Mouse (Mus musculus): ENCODE data around the gene Ift122. TPM values are rescaled to one million over a fixed set of nuclear protein-coding genes. Genes with fewer than 3 reads are reported as not detected.
A peak's percentile ranks its signal among the peaks of the same experiment; 100 is the strongest.

Gene Ift122
- total RNA-seq, 2 experiments from 2014 or later = 13.2 to 18.6 TPM

DNA sequence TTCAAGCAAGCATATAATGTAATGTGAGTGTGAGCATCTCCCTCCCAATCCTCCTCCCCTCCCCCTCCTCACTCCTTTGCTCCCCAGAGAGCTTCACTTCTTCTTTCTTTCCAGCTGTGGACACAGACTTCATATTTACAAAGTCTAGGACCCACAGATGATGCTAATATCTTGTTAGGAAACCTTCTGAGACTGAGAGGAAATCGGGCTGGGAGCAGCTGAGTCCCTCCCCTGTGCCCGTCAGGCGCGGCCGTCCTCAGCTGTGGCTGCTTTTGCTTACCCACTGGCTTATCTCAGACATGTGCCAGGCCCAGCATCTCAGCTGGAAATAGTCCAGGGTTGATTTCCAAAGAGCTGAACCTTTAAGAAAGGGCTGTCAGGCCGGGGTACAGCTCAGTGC is 93.1 kb downstream of the Ift122 start:
- intact Hi-C loops (cut with DNase I) = no loop called here
- DNase-seq = no peak

DNA sequence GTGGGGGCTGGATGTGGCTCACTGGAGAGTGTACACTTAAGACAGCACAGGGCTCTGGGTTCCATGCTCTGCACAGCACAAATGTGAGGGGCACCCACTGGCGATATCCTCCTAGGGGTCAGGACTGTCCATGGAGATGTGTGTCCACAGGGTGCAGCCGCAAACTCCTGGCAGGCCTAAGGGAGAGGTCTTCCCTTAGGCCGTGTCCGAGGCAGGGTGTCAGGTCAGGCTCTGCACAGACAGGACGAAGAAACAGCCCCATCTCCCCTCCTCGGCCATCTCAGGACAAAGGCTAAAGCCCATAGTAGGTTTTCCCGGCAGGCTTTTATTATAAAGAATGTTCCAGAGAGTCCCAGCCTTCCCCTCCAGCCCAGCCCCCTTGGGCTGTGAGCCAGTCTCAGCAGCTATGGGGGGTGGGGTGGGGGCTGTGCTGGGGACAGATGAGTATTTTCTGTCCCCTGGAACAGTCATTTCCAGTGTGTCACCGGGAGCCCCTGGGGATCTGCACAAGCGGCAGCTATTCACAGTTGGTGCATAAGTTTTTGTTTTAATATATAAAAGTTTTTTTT is 101.3 kb downstream of the Ift122 start:
- DNase-seq = no peak
- intact Hi-C loops (cut with DNase I) = loop anchor here (5.0 kb wide), 1 partner anchor 102 kb away; the partner anchor contains the start of genes Ift122 and Mbd4

DNA sequence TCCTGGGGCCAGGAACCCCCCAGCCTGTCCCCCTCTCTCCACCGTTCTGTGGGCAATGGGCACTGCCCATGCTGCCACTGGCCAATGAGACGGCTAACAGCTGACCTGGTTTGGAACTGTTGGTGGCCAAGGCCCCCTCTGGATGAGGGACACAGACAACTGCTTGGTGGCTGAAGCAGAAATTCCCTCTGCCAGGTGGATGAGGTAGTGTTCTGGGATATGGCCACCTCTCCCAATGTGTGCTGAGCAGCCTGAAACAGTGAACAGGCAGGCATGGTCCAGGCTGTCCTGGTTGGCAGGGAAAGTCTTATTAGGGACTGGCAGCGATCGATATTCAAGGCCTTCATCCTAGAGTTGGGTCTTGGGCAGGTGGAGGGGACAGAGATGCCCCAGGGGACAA is 101.9 kb downstream of the Ift122 start:
- DNase-seq = no peak
- intact Hi-C loops (cut with DNase I) = loop anchor here (5.0 kb wide), 1 partner anchor 103 kb away; the partner anchor contains the start of genes Ift122 and Mbd4

DNA sequence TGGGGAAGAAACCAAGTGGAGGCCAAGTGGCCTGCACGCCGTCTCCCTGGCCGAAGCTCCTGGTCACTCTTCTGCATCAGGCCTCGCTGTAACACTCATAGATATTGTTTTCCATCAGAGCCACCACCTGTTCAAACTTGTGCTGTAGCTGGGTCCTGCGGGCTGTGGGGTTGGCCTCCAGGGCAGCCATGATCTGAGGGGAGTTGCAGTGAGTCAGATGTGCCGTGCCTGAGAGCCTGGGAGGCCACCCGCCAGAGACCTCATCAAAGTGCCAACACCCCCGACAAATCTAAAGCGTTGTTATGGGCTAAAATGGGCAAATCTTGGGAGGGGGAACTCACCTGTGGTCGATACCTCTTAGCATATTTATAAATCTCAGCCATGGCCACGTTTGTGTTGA is 102.4 kb downstream of the Ift122 start:
- DNase-seq = no peak
- intact Hi-C loops (cut with DNase I) = loop anchor here (5.0 kb wide), 1 partner anchor 103 kb away; the partner anchor contains the start of genes Ift122 and Mbd4

DNA sequence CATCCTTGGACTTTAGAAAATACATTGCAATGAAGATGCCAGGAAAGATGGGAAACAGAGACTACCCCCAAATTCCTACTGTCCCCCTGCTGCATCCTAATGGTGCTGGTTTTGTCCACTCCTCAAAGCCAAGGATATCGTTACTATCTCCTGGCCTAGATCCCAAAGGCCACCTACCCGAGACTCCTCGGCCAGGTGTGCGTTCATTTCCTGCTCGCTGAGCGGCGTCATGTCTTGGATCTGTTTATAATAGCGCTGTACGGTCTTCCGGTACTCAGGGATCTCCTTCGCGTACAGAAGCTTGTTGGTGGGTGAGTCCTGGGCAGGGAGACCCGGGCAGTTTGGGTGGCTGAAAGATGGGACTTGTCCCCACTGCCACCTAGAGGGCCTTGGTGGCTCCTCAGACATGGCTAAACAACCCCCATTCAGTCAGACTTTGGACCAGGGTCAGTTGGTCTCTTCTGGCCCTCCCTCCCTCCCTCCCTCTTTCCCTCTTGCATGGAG is 103.2 kb downstream of the Ift122 start:
- no peak for DNase-seq
- intact Hi-C loops (cut with DNase I) = loop anchor here (5.0 kb wide), 1 partner anchor 104 kb away; the partner anchor contains the start of genes Ift122 and Mbd4

DNA sequence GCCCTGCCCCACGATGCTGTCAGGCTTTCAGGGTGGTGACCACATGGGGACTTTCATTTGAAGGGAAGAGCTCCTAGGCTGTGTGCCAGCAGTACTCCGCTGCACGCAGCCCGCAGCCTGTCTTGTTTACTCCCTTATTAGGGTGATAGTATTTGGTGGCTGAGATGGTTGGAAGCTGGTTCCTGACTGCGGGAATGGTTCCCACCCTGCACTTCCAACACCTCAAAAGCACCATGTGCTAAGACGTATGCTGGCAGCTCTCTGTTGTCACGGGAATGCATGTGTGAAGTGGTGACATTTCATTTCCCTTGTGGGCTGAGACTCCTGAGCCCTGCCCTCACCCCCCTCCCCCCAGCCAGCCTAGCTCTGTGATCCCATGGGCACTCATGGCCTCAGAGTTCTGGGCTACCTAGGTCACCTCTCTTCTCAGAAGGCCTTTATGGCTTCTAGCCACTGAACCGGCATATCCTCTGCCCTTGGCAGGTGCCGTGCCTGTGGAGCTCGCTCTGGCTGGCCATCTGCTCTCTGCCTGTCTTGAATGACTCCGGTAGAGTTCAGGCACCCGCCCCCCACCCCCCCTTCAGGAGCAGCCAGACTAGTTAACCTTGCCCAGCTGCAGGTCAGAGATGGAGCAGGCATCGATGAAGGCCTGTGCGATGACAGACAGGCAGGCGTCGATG is 103.8 kb downstream of the Ift122 start:
- peak; percentile 70 for DNase-seq
- intact Hi-C loops (cut with DNase I) = loop anchor here (5.0 kb wide), 1 partner anchor 105 kb away; the partner anchor contains the start of genes Ift122 and Mbd4

DNA sequence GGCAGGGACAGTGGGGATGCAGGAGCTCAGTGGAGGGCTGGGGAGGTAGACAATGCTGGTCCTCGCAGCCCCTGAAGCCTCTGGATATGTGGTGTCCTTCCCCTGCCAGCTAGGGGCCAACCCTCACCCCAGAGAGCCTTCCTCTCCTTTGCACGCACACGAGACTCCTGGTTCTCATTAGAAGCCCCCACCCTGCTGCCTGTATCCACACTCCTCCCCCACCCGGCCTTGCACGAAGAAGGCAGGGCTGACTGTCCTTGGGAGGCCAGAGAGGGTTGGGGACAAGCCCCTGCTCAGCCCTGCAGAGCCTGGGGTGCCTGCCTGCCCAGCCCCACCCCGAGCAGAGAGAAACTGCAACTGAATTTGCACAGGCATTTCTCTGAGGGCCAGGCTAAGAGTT is 104.4 kb downstream of the Ift122 start:
- intact Hi-C loops (cut with DNase I) = loop anchor here (2.0 to 5.0 kb wide), 3 partner anchors 47 to 105 kb away; partner anchors contain the start of genes Ift122 and Mbd4
- no peak for DNase-seq

DNA sequence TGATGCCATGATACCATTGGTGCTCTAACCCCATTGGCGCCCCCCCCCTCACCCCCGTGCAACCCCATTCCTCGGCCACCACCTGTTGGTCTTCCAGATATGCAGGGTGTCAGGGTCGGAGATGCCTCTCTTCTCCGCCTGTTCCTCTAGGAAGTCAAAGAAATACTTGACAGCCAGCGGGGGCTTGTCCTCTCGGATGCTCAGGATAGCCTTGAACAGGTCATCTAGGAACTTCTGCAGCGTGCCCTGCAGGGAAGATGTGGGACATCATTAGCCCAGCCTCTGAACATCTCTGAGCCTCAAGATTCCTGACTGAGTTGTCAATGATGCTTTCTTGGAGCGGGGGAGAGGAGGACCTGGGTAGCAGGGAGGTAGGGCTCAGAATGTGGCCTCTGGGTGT is 105.2 kb downstream of the Ift122 start:
- intact Hi-C loops (cut with DNase I) = loop anchor here (2.0 to 5.0 kb wide), 3 partner anchors 46 to 106 kb away; partner anchors contain the start of genes Ift122 and Mbd4
- DNase-seq = no peak

DNA sequence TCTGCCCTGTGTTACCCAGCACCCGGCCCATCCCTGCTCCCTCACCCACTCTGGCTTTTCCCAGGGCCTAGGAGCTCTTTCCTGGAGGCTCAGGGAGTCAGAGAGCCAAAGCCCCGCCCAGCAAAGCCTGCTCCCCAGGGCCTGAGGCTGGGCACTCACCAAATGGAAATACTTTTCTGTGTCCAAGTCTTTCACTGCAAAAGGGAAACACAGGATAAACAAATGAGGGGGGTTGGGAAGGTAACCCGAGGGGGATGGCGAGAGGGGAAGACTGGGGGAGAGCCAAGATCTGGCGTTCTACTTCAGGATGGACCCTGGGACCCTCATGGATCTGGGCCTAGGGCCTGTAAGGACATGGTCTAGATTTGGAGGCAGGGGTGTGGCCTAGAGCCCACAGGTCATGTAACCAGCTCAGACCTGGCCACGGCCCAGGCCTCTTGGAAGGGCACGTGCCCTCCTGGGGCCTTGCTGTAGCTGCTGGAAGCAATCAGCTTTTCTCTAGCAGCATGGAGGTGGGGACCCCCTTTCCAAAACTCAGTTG is 106.0 kb downstream of the Ift122 start:
- intact Hi-C loops (cut with DNase I) = loop anchor here (2.0 to 5.0 kb wide), 3 partner anchors 46 to 107 kb away; partner anchors contain the start of genes Ift122 and Mbd4
- peak; percentile 88 to 93 for DNase-seq

DNA sequence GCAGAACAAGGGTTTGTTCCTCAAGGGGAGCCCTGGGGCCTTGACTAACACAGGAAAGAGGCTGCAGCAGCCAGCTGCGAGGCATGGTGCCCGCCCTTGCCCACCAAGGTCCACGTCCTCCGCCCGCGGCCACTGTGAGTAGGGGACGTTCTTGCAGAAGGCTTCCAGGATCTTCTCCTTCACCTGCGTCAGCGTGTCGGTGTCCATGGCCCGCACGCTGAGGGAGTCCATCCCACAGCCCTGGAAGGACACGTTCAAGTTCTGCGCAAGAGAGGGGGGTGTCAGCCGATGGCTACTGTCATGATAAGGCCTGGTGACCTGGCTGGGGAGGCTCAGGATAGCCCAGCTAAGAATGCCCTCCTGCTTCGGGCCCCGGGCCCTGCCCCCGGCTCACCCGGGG is 107.1 kb downstream of the Ift122 start:
- no peak for DNase-seq
- intact Hi-C loops (cut with DNase I) = loop anchor here (2.0 kb wide), 1 partner anchor 46 kb away; no protein-coding TSS in a partner anchor

DNA sequence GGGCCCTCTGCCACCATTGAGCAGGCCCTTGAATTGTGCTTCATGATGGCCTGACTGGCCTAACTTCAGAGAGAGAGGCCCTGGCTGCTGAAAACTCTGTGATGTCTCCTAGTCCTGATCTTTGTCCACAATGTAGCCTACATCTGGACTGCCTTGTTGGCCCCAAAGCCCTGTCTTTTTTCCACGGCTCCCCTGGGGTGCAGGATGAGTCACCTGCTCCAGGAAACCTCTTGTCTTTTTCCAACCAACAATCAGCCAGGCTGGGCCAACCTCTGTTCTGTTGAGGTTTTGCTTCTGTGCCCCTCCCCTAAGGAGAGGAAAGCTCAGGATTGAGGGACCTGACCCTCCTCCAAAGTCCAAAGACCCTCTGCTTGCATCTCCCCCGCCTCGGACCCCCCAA is 108.5 kb downstream of the Ift122 start:
- no peak for DNase-seq
- intact Hi-C loops (cut with DNase I) = loop anchor here (2.0 kb wide), 2 partner anchors 31 to 47 kb away; no protein-coding TSS in a partner anchor

DNA sequence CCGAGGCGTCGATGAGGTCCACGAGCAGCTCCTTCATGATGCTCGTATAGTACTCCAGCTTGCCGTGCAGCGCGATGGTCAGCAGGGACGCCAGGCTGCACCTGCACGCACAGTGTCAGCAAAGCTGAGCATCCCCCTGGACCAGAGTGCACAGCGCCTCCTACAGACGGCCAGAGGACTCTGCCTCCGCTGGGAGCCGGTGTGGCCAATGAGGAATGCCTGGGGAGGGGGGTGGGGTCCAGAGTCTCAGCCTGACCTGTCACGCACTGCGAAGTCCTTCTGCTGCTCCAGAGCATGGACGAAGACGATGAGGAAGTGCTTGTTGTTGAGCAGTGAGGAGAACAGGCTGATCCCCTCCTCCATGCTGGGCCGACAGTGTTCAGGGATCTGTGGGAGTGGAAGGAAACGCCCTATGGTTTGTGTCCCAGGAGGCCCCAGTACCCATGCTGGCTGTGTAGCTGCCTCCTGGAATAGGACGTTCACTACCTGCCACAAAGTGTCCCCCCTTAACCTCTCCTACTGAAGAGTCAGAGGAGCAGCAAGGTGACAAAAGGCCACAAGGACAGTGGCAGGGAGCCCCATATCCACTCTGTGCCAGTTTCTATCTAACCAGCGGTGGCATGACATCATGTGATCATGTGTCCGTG is 109.3 kb downstream of the Ift122 start:
- no peak for DNase-seq
- intact Hi-C loops (cut with DNase I) = loop anchor here (2.0 kb wide), 1 partner anchor 30 kb away; no protein-coding TSS in a partner anchor

DNA sequence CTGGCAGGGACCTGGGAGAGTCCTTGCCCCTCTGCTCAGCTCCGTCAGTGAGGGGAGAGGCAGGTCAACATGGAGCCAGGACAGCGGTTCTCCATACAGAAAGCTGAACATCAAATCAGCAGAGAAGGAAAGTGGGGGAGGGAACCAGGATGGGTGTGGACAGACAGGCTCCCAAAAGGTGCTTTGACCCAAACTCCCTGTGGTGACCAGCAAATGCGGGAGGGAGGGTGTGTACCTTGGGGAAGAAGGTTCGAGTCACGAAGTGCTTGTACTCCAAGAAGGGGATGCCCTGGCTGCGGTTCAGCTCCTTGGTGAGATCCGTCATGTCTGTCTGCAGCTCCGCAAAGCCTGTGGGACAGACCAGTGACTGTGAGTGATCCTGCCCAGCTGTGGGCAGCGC is 110.4 kb downstream of the Ift122 start:
- no peak for DNase-seq
- intact Hi-C loops (cut with DNase I) = loop anchor here (2.0 kb wide), 1 partner anchor 29 kb away; no protein-coding TSS in a partner anchor

DNA sequence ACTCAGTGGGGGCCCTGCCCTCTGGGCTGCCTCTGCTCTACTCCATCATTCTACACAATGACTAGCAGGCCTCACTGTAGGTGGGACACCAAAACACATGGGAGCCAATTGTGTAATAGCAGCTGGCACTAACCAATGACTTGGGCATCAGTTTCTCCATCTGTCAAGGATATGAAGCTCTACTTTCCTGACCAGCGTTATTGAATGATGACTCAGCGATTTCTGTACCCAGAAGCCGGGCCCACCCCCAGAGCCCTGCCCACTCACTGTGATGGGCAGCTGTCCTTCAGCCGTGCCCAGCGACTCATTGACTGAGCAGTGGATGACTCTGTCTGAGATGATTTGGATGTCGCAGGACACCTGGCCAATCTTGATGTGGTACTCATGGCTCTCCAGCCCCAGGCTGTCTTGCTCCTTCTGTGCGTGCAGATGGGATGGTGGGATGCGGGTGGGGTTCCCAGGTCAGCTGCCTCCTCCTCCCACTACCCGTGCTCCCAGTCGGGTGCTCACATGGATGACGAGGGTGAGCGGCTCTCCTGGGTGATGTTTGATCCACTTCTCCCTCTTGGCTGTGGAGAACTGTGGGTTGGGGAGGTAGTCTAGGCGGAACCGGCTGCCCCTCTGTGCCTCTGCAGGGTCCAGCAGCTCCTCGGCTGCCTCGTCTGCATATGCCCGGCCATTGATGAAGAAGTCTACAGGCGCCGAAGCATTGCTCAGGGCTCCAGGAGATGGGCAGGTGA is 113.1 kb downstream of the Ift122 start:
- intact Hi-C loops (cut with DNase I) = no loop called here
- DNase-seq = no peak

DNA sequence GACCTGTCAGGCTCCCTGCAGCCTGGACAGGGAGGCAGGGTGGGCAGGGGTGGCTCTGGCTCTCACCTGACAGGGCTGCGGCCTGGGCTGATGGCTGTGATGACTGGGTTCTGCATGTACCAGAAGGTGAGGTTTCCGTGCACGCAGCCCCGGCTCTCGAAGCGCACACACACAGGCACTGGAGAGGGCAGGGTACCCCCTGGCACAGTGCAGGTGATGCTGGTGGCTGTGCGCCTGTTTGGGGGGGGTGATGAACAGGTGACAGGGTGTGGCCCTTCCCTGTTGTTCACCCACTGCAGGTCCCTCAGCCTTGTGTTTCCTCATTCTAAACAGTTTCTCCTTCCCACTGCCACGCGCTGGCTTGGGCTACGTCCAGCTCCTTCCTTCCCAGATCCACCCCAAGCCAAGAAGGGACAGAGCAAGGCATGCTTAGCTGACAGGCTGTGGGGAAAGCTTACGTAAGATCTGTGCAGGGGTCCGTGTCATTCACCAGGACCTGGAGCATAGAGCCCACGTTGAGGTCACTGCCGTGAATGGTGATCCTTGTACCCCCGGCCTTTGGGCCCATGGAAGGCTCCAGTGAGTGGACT is 114.1 kb downstream of the Ift122 start:
- no peak for DNase-seq
- intact Hi-C loops (cut with DNase I) = no loop called here

DNA sequence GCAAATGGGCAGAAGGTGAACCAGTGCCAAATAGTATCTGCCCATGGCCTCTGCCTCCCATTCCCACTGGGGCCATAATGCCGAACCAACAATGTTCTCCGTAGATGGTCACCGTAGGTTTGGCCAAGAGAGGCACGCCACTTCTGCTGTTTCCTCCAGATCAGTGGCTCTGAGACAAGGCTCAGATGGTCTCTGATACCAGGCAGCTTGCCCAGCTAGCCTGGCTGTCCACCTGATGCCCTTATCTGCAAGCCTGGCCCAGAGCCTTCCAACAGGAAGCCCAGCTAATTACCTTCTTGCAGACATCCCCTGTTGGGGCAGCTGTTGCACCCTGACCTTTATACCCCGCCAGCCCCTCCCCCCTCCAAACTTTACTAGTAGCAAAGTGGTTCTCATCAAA is 114.8 kb downstream of the Ift122 start:
- no peak for DNase-seq
- intact Hi-C loops (cut with DNase I) = no loop called here

DNA sequence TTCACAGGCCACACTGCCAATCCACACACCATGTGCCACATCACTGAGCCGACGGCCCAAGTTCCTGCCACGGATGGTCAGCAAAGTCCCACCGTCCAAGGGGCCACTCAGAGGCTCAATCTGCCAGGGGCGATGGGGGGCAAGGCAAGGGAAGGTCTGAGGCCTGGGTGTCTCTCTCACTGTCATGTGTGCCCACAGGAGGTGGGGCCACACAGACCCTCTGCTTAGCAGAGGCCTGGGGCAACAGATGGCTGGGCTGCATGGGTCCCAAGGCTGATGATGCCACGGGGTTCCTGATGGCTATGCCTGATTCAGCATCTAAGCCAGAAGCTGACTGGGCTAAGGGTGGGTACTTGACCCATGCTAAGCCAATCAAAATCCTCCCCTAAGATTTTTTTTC is 115.4 kb downstream of the Ift122 start:
- DNase-seq = no peak
- intact Hi-C loops (cut with DNase I) = no loop called here

DNA sequence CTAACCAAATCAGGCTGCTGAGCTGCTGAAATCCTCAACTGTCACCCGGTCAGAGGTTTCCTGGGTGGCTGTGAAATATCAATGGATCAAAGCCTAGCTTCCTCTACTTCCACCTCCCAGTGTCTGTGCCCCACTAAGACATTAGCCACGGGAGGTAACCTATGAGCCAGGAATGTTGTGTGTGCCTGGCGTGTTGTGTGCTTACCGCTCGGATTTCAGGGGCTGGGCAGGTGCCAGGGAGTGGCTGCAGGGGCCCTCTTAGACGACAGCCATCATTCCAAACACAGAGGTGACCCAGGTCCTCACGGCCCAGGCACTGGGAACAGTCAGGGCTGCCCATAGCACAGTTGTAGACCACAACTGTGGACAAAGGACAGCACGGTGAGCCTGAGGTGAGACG is 115.8 kb downstream of the Ift122 start:
- intact Hi-C loops (cut with DNase I) = no loop called here
- no peak for DNase-seq

DNA sequence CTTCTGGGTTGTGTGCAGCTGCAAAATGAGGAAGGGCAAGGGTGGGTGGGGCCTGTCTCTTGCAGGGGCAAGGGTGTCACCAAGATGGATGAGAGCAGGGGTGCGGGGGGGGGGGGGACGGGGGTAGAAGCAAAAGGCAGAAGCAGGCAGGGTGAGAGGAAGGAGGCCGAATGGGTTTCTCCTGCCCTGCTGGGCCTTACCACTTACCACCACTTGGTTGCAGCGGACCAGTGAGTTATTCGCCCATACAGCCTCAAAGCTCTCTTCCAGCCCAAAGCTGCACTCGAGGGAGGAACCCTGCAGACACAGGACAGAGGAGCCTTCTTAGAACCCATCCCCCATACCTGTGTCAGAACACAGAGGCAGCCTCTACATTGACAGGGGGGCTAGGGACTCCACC is 116.7 kb downstream of the Ift122 start:
- intact Hi-C loops (cut with DNase I) = no loop called here
- DNase-seq = no peak
